Mouse (Mus musculus): ENCODE measurements around the gene Cldn12. TPM values are rescaled to one million over a fixed set of nuclear protein-coding genes. Genes with fewer than 3 reads are reported as not detected.

Gene Cldn12
- polyA plus RNA-seq, 1 experiment from 2014 or later, result 8.6 TPM

DNA sequence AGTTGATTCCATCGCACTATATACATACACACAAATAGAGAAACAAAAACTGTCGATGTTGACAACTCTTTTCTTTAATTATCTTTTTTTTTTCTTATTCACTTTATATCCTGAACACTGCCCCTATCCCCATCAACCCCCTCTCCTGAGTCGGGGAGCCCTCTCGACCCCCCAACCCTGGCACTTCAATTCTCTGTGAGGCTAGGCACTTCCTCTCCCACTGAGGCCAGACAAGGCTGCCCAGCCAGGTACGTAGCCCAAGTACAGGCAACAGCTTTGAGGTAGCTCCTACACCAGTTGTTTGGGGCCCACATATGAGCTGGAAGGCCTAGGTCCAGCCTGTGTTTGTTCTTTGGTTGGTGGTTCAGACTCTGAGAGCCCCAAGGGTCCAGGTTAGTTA lies 653 bp upstream of the Cldn12 start:
- Histone ChIP-seq H3K27ac (no peak overlapping the region), H3K4me2 (no peak overlapping the region; the same call in 1 of the 2 replicates), H3K36me3 (no peaks in the 10 kb centered on the region), H3K27me3 (no peaks in the 10 kb centered on the region), H3K9ac (no peak overlapping the region), H3K4me1 (replicated peaks) (peaks cover 4% of the 10 kb centered on the region; the same call in 1 of the 2 replicates), H3K9me3 (replicated peaks) (no peaks in the 10 kb centered on the region), H3K4me3 (replicated peaks) (no peak overlapping the region)
- WGBS (ENCODE audit: insufficient replicate concordance), result 48% methylated on average over 5 of the region's 5 CpGs
- DNase-seq, result no peak
- no peak for ATAC-seq (ENCODE audit: low read depth)

DNA sequence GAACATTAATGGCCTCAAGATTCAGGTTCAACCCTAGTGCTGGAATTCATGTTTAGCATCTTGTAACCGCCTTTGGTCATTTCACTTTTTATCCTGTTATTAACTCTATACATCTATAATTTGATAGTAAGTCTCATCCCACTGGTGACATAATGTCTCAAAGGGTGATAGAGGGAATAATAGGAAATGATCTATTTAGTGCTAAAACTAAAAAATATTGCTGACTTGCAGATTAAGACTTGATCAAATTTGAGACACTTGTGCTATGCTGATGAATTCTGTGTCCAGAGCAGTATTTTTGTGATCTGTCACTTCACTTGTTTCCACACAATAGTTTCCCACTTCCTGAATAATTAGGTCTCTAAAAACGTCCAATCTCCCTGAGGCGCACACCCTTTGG lies 3.4 kb downstream of the Cldn12 start:
- no peak for ATAC-seq (ENCODE audit: low read depth)
- Histone ChIP-seq H3K9ac (no peak overlapping the region), H3K27ac (no peak overlapping the region), H3K4me1 (replicated peaks) (peaks cover 4% of the 10 kb centered on the region; the same call in 1 of the 2 replicates), H3K4me3 (replicated peaks) (no peak overlapping the region), H3K36me3 (no peaks in the 10 kb centered on the region), H3K4me2 (no peak overlapping the region), H3K27me3 (no peaks in the 10 kb centered on the region), H3K9me3 (replicated peaks) (no peaks in the 10 kb centered on the region)
- no peak for DNase-seq
- WGBS (ENCODE audit: insufficient replicate concordance), result 67% methylated on average over 3 of the region's 3 CpGs

DNA sequence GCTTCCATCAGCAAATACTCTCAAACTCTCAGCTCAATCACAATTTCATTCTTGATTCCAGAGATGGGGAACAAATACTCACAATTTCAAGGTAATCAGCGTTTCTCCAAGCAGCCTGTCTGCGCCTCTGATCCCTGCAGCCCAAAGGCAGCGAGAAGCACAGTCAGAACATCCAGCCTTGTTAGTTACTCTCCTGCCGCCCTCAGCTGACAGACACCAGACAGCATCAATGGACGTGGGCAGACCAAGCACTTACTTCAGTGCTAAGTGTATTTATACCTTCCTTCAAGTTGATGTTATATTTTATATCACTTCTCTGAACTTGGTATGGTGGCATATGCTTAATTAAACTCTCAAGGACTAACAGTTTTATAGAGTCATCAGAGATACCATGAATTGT lies 3.8 kb downstream of the Cldn12 start:
- Histone ChIP-seq H3K4me3 (replicated peaks) (no peak overlapping the region), H3K4me1 (replicated peaks) (peaks cover 4% of the 10 kb centered on the region; the same call in 1 of the 2 replicates), H3K4me2 (no peak overlapping the region), H3K27ac (no peak overlapping the region), H3K36me3 (no peaks in the 10 kb centered on the region), H3K27me3 (no peaks in the 10 kb centered on the region), H3K9me3 (replicated peaks) (no peaks in the 10 kb centered on the region), H3K9ac (no peak overlapping the region)
- DNase-seq (no peak), ATAC-seq (ENCODE audit: low read depth) (no peak)
- WGBS (ENCODE audit: insufficient replicate concordance), result 72% methylated on average over 5 of the region's 5 CpGs

DNA sequence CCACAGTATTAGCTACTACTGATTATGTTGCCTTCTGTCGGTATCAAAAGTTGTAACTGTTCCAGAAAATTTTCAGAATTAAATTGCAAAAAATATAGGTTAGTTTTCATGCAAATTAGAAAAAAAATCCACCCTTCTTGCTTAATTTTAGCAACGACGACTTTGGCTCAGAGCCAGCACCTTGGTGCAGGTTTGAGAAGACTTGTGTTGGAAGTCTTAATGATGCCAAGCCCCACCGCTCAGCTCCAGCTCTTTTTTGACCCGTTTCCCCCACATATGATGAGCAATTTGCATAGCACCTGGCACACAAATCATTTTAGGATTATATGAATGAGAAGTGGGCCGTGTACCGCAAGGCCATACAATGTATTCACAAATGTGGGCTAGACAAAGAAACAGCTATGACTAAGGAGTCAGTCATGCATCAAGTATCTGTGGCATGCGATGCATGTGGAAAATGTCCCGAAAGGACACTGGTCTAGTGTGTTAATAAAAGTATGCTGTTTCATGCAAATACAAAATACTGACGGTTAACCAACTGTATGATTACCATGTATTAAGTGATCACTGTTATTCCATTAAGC lies 4.4 kb downstream of the Cldn12 start:
- ATAC-seq (ENCODE audit: low read depth), result no peak
- no peak for DNase-seq
- WGBS (ENCODE audit: insufficient replicate concordance), result 77% methylated on average over 10 of the region's 10 CpGs
- Histone ChIP-seq H3K27ac (no peak overlapping the region), H3K9ac (no peak overlapping the region), H3K9me3 (replicated peaks) (no peaks in the 10 kb centered on the region), H3K4me2 (no peak overlapping the region), H3K4me1 (replicated peaks) (peaks cover 4% of the 10 kb centered on the region; the same call in 1 of the 2 replicates), H3K36me3 (no peaks in the 10 kb centered on the region), H3K4me3 (replicated peaks) (no peak overlapping the region), H3K27me3 (no peaks in the 10 kb centered on the region)

DNA sequence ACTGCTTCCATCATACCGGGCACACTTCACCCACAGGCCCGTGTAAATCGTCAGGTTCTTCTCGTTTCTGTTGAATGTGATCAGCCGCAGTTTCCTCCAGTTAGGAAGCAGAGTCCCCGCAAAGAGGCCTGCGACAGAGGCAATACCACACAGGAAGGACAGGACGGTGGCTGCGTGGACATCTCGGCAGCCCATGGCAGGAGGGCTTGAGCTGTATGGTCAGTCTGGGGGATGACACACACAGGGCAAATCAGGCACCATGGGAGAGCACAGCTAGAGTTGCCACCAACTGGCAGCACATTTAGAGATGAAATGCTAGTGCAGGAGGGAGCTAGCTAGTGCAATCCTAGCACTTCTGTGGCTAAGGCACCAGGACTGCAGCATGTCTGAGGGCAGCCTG lies 6.5 kb downstream of the Cldn12 start:
- no peak for DNase-seq
- Histone ChIP-seq H3K4me3 (replicated peaks) (no peak overlapping the region), H3K9ac (no peak overlapping the region), H3K27ac (no peak overlapping the region), H3K27me3 (no peaks in the 10 kb centered on the region), H3K4me1 (replicated peaks) (no peaks in the 10 kb centered on the region), H3K36me3 (no peaks in the 10 kb centered on the region), H3K4me2 (no peak overlapping the region), H3K9me3 (replicated peaks) (no peaks in the 10 kb centered on the region)
- 63% methylated on average over 10 of the region's 10 CpGs for WGBS (ENCODE audit: insufficient replicate concordance)
- no peak for ATAC-seq (ENCODE audit: low read depth)

DNA sequence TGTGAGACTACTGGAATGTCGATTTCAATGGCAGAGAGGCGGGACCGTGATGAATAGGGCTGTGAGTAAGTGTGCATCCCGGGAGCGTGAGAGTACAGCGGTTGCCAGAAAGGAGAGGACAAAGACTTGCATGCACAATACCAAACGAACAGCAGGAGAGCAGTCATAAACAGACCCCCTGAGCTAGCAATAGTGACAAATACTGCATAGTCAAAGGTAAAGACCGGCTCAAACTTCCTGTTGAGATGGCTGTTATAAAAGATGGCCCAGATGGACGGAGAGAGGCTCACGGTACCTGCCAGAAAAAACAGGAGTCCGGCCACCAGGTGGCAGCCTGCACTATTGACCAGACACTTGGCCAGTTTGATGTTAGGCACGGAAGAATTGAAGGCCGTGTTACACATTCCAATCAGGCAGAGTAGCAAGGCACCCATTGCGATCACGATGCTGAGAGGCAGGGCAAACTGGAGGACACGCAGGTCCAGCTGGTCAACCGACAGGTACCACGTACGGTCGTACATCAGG lies 7.0 kb downstream of the Cldn12 start:
- Histone ChIP-seq H3K4me2 (no peak overlapping the region), H3K36me3 (no peaks in the 10 kb centered on the region), H3K27ac (no peak overlapping the region), H3K4me3 (replicated peaks) (no peak overlapping the region), H3K9me3 (replicated peaks) (no peaks in the 10 kb centered on the region), H3K27me3 (no peaks in the 10 kb centered on the region), H3K9ac (no peak overlapping the region), H3K4me1 (replicated peaks) (no peaks in the 10 kb centered on the region)
- ATAC-seq (ENCODE audit: low read depth), result no peak
- 61% methylated on average over 20 of the region's 20 CpGs for WGBS (ENCODE audit: insufficient replicate concordance)
- DNase-seq, result no peak

DNA sequence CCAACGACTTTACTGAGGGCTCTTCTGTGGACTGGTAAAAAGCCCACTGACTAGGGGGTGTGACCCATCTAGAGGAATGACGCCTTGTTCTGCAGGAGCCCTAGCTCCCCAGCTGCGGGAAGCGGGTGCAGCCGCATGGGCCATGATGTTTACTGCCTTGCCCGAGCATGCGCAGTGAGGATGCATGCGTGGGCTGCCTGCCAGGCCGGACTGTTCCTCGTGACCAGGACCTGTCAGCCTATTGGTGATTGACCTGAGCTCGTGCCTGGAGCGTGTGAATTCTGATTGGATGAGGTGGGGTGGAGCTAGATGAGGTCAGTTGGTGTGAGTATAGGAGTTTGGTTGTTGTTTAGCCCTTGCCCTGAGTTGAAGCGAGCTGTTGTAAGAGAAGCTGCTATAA lies 10.3 kb downstream of the Cldn12 start:
- H3K36me3 ChIP-seq, result no peaks in the 10 kb centered on the region
- no peak overlapping the region for H3K27ac ChIP-seq
- no peak overlapping the region for H3K4me2 ChIP-seq
- WGBS (ENCODE audit: insufficient replicate concordance), result 76% methylated on average over 13 of the region's 13 CpGs
- no peaks in the 10 kb centered on the region for H3K9me3 ChIP-seq (replicated peaks)
- H3K4me1 ChIP-seq (replicated peaks), result no peaks in the 10 kb centered on the region
- no peak overlapping the region for H3K4me3 ChIP-seq (replicated peaks)
- no peak for DNase-seq
- no peak for ATAC-seq (ENCODE audit: low read depth)
- H3K27me3 ChIP-seq, result no peaks in the 10 kb centered on the region
- H3K9ac ChIP-seq, result no peak overlapping the region

DNA sequence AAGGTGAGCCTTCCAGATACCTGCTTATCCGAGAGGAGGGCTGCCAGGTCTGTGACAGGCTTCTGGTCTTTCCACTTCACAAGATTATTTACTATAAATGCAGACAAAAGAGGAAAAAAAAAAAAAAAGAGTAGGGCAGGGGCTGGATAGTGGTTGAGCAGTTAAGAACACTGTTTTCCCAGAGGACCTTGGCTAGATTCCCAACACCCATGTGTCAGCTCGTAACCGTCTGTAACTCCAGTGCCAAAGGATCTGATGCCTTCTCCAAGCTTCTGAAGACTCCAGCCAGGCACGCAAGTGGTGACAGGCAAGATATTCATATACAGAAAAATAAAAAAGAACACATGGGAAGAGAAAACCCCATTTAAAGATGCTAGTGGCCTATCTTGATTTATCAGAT lies 11.4 kb downstream of the Cldn12 start:
- no peak overlapping the region for H3K4me2 ChIP-seq
- ATAC-seq (ENCODE audit: low read depth) (no peak), DNase-seq (no peak)
- no peaks in the 10 kb centered on the region for H3K4me1 ChIP-seq (replicated peaks)
- H3K27ac ChIP-seq, result no peak overlapping the region
- H3K9ac ChIP-seq, result no peak overlapping the region
- no peaks in the 10 kb centered on the region for H3K27me3 ChIP-seq
- no peak overlapping the region for H3K4me3 ChIP-seq (replicated peaks)
- no peaks in the 10 kb centered on the region for H3K36me3 ChIP-seq
- WGBS (ENCODE audit: insufficient replicate concordance), result 66% methylated on average over 4 of the region's 4 CpGs
- H3K9me3 ChIP-seq (replicated peaks), result no peaks in the 10 kb centered on the region

DNA sequence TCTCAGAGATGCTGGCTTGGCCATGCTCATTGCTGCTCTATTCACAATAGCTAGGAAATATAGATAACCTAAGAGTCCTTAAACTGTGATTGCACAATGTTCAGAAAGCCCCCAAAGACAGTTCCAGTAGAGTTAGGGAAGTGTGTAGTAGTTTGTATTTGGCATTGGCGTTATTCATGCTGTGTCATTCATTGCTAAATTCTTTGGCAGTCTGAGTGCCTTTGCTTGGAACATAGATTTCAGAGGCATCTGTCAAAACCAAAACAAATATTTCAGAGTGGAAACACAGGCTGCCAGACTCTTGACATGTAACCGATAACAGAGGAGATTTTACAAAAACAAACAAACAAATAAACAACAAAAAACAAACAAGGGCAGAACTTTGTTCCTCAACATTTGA lies 13.2 kb downstream of the Cldn12 start:
- 51% methylated on average over 2 of the region's 2 CpGs for WGBS (ENCODE audit: insufficient replicate concordance)
- Histone ChIP-seq H3K36me3 (no peaks in the 10 kb centered on the region), H3K4me1 (replicated peaks) (no peaks in the 10 kb centered on the region), H3K9ac (no peak overlapping the region), H3K27me3 (no peaks in the 10 kb centered on the region), H3K9me3 (replicated peaks) (no peaks in the 10 kb centered on the region), H3K4me2 (no peak overlapping the region), H3K4me3 (replicated peaks) (no peak overlapping the region), H3K27ac (no peak overlapping the region)
- no peak for DNase-seq
- ATAC-seq (ENCODE audit: low read depth), result no peak

DNA sequence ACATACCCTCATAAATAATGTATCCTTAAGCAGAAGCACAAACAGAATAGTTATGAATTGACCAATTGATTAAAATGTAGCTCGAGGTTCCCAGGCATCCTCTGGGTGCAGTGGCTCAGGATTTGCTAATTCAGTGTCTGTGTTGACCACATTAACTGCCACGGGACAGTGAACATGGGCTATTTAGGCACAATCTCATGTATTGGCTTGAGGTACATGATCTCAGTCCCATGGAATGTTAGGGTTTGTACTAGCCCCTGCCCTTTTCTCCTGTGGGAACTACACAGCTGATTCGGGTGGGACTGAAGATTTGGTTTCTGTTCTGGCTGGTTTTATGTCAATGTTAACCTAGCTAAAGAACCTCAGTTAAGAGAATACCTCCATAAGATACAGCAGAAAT lies 18.4 kb downstream of the Cldn12 start:
- H3K36me3 ChIP-seq, result no peaks in the 10 kb centered on the region
- H3K9ac ChIP-seq, result no peak overlapping the region
- no peak for ATAC-seq (ENCODE audit: low read depth)
- no peak for DNase-seq
- no peaks in the 10 kb centered on the region for H3K4me1 ChIP-seq (replicated peaks)
- no peak overlapping the region for H3K4me2 ChIP-seq
- no peaks in the 10 kb centered on the region for H3K27me3 ChIP-seq
- H3K9me3 ChIP-seq (replicated peaks), result no peaks in the 10 kb centered on the region
- WGBS (ENCODE audit: insufficient replicate concordance), result 43% methylated on average over 3 of the region's 3 CpGs
- no peak overlapping the region for H3K4me3 ChIP-seq (replicated peaks)
- no peak overlapping the region for H3K27ac ChIP-seq

DNA sequence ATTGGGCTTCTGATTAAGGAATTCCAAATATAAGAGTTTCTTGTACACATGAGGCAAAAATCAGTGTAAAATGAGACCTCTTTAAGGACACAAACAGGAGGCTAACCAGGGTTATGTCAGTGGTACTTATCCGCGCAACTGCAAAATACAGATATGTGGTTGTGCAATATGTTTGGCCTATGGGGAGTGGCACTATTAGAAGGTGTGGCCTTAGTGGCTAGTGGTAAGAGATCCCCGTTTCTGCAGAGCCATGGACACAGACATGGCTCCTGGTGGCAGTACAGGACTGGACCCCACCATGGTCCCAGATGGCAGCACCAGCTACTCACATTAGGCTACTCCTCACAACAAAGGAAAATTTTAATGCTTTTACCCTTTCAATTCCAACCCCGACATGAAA lies 19.7 kb downstream of the Cldn12 start:
- Histone ChIP-seq H3K36me3 (no peaks in the 10 kb centered on the region), H3K27ac (no peak overlapping the region), H3K4me1 (replicated peaks) (no peaks in the 10 kb centered on the region), H3K4me3 (replicated peaks) (no peak overlapping the region), H3K9me3 (replicated peaks) (no peaks in the 10 kb centered on the region), H3K27me3 (no peaks in the 10 kb centered on the region), H3K9ac (no peak overlapping the region), H3K4me2 (no peak overlapping the region)
- ATAC-seq (ENCODE audit: low read depth), result no peak
- no peak for DNase-seq
- WGBS (ENCODE audit: insufficient replicate concordance), result 55% methylated on average over 4 of the region's 4 CpGs

DNA sequence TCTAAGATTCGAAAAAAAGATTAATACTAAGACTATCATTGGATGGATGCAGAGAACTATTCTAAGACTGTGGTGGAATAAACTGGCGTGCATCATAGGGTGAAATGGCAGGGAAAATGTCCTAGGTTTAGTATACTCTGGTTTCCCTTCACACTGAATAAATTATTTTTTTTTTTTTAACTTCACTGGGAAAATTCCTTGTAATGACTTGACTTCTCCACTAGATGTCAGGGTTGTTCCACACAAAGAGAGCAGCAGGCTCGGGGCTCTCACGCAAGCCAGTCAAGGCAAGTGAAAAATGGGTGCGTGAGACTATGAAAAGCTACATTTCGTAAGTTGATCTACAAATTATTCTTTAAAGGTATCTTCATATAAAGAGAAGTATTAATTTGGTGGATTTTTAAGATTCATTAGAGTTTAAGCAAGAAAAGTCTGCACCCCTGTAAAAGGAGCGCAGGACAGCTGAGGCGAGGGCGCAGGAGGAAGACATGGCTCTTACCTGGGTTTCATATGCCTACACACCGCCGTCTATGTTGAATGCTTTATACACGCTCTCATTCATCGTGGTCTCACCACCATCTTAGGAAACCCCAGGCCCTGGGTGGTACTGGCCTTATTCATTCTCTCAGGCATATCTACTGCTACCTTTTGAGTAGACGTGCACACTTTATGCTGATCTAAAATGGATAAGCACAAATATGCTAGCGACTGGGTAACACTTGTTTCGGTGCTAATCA lies 20.3 kb downstream of the Cldn12 start:
- Histone ChIP-seq H3K4me3 (replicated peaks) (no peak overlapping the region), H3K27ac (no peak overlapping the region), H3K9ac (no peak overlapping the region), H3K27me3 (no peaks in the 10 kb centered on the region), H3K4me1 (replicated peaks) (no peaks in the 10 kb centered on the region), H3K9me3 (replicated peaks) (no peaks in the 10 kb centered on the region), H3K36me3 (no peaks in the 10 kb centered on the region), H3K4me2 (no peak overlapping the region)
- no peak for DNase-seq
- WGBS (ENCODE audit: insufficient replicate concordance), result 34% methylated on average over 16 of the region's 16 CpGs
- no peak for ATAC-seq (ENCODE audit: low read depth)

All from liver, embryonic 13.5 days (tissue).